Mouse (Mus musculus) kidney, adult 18-20 months (tissue): ENCODE data around the gene Pgm1.

ENCODE experiments used
- DNase-seq: peaks from one replicate; pipeline ENCODE4 v3.0.0; 2021

The Pgm1 gene

GRCm38 (mm10) chr4:99929149-99929612 lies at the start of gene Pgm1:
Gene Pgm1, plus strand, starts transcription at chr4:99929414.
- DNase-seq = peak; percentile 95

- no peak for DNase-seq
These were observed 47.3 kb upstream of the Pgm1 start for GRCm38 (mm10) chr4:99881882-99882281.

DNA sequence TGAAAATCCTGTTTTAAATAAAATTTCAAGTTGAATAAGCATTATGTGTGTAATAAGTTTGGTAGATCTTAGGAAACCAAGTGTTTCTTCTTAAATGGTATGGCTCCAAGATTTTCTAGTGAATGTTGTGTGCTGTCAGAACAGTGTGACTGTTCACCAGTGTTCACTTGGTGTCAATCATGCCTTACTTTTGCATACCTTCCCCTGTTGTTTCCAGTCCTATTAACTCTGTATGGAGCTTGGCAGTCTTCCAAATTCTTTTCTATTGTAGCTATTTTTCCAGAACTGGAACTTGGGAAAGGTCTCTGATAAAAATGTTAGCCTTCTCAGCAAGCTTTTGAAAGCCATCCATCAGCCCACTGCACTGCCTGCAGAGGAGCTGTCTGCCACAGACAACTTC lies 46.8 kb upstream of the Pgm1 start:
- no peak for DNase-seq

- no peak for DNase-seq
These were observed 15.2 kb upstream of the Pgm1 start for GRCm38 (mm10) chr4:99913894-99914451.

- no peak for DNase-seq
These were observed 2.8 kb upstream of the Pgm1 start for GRCm38 (mm10) chr4:99926380-99926779.

DNA sequence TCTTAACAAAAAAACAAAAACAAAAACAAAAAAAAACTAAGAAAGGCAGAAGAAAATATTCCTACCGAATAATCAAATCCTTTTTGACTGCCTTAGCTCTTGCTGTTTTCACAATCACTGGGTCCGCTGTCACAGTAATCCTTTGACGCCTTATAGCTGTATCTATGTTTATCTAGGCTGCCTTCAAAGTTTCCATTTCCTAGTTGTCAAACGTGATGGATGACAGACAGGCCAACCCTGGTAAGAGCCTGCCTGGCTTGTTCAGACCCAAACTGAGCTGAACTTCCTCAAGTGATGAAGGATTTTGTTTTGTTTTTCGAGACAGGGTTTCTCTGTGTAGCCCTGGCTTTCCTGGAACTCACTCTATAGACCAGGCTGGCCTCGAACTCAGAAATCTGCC lies 693 bp upstream of the Pgm1 start:
- no peak for DNase-seq

DNA sequence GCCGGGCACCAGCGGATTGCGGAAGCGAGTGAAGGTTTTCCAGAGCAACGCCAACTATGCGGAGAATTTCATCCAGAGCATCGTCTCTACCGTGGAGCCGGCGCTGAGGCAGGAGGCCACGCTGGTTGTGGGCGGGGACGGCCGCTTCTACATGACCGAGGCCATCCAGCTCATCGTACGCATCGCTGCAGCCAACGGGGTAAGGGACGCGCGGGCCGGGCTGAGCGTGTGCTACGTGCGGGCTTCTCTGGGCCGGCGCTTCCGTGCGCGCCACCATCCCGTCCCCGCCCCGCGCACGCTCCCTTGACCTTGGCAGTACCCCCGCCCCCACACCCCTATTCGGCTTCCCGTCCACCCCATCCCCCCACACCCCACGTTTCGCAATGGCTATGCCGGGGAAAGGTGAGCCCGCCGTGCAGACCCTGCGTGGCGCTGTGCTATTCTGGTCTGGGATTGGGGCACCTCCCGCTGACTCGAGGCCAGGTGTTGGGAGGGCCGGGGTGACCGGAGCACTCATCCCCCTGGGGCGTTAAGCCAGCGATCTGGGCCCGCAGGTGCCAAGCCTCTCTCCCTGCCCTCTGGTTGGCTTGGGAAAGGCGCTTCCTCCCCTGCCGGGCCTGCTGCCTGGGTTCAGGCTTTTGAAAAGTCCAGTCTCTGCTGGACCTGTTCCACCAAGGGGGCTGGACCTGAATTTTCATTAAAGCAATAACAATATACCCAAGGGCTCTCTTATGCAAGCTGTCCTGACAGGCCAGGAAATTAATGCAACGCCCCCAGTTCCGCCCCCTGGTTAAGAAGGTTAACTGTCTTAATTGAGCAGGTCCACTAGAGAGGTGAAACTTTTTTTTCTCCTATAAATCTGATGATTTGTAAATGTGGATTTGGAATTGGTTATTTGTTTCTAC lies 651 bp downstream of the Pgm1 start, which contains the start of gene Itgb3bp:
Itgb3bp (minus strand) TSS at position 201 of the 905 bp plus-strand sequence.
- DNase-seq = peak; percentile 85

DNA sequence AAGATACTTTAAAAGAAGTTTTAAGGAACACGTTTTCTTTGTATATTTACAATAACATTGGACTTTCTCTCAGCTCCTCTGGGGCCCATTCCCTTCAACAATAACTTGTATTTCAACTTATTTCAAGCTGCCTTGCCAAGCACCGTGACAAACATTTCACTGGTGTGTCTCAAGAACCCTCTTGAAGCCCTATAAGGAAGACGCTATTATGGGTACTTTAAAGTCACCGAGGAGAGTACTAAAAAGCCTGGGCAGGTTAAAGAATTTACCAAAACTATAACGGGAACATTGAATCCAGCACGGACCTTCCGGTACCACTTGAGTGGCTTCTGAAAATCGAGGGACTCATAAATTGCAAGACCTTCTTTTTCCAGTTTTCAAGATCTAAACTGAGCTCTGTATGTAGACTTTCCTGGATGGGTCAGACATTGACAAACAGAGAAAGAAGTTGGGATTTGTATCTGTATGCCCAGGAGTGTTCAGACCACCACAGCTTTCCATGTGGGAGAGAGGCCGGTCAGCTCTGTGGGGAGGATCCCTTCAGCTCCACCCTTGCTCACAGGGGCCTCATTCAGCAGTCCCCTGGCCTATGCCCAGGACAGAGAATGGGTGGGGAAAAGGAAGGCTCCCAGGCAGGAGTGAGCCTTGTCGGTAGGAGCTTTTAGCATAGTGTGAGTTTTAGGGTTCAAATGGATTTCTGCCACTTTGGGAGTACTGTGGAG lies 1.5 kb downstream of the Pgm1 start:
- no peak for DNase-seq

GRCm38 (mm10) chr4:99931240-99931580 lies 2.0 kb downstream of the Pgm1 start:
- DNase-seq = no peak

DNA sequence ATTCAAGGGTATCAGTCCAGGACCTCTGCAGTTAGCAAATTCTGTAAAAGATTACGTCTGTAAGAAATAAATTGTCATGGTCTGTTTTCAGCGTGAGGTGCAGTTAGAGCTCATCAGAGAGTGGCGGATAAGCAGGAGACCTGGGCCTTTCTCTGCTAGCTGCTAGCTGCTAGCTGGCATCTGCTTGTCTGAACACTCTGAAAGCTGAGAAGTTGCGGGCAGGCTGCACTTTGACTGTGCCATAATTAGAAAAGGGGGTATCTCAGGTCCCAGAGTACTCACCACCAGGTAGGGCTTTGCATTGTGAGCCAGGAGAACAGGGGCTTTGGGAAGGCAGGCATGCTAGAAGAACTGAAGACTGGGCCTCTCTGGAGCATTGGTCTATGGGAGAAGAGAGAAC lies 2.6 kb downstream of the Pgm1 start:
- DNase-seq = no peak

GRCm38 (mm10) chr4:99934859-99935258 lies 5.6 kb downstream of the Pgm1 start:
- no peak for DNase-seq

DNA sequence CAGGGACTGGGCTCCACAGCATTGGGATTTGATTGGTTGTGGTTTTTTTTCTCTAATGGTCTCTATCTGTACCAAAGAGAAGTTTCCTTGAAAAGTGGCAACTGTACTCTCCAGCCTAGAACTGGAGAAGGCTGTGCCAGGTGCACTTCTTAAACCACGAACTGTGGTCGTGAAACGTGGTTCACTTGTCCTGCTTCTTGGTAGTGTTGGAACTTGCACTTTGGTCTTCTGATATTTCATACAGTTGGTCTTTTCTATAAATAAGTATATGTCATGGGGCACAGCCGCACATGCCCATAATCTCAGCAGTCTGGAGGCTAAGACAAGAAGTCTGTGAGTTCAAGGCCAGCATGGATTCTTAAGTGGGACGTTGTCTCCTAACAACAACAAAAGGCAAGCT lies 7.1 kb downstream of the Pgm1 start:
- no peak for DNase-seq

DNA sequence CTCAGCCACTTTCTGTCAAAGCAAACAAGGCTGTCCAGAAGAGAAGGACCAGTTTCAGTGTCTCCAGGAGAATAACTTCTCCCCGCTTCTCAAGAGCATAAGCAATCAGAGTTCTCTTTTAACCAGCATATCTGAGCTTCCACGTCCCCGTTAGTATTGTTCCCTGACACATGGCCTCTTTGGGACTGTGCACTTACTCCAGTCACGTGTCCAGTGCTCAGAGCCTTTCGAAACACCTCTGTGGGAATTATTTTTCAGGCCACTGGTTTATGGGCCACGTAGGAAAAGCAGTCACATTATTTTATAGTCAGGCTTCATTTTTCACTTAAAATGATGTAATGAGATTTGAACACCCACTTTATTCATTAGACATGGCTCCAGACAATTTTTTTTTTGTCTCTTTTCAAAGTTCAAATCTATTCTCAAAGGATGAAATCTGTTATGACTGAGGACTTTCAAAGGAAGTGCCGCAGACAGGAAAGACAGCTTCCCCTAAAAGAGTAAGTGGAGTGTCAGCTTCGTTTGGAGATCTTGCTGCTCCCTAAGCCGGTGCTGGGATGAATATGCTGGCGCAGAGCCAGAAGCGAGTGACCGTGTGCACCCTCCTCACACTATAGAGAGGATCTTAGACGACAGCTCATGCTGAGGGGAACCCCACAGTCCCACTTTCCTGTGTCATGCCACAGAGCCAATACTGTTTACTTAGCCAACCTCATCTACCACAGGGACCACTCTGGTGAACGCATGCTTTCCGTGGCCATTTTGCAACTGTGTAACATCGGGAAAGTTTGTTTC lies 10.7 kb downstream of the Pgm1 start:
- DNase-seq = no peak

GRCm38 (mm10) chr4:99941655-99942414 lies 12.6 kb downstream of the Pgm1 start:
- DNase-seq = peak; percentile 23

GRCm38 (mm10) chr4:99944606-99945005 lies 15.4 kb downstream of the Pgm1 start:
- DNase-seq = no peak

- no peak for DNase-seq
These were observed 15.8 kb downstream of the Pgm1 start for GRCm38 (mm10) chr4:99945011-99945410.

- no peak for DNase-seq
These were observed 17.3 kb downstream of the Pgm1 start for GRCm38 (mm10) chr4:99946516-99946915.

DNA sequence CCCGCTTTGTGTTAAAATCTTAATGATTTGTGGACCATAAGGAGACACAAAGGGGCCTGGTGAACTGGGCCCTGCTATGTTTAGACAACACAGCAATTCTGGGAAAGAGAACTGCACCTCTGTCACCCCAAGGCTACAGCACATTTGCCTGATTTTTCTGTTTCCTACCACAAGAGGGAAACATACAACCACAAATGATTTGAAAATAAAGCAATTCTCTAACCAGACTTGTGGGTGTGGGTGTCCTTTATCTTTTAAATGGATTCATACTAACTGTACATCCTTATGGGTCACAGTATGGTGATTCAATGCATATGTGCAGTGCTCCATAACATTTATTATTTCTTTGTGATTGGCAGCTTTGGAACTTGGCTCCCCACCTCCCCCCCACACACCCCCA lies 18.0 kb downstream of the Pgm1 start:
- DNase-seq = no peak

DNA sequence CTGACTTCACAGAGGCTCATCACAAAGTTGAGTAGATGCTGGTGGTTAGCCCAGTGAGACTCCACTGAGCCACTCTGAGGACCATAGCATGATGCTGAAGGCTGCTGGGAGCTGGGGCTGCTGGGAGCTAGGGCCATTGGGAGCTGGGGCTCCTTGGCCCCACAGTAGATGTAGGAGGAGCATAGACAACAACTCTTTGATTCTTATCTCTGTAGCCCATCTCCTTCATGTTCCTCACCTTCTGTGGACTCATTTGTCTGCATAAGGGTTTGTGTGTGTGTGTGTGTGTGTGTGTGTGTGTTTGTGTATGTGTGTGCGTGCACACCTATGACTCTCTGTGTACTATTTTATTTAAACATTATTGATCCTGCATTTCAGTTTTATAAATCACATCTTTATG lies 18.7 kb downstream of the Pgm1 start:
- no peak for DNase-seq

DNA sequence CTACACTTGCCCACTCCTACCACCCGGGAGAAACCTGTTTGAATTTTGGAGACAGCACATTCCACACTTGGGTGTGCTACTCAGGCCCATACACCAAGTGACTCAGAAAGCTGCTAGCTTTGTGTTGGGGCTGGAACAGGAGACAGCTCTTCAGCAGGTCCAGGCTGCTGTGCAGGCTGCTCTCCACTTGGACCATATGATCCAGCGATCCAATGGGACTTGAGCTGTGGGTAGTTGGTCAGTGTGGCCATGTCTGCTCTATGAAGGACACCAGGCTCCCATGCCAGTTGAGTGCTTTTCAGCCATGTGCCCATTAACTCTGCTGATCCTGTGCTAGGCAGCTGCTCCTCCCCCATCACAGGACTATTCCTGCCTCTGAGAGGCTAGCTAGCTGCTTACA lies 24.7 kb downstream of the Pgm1 start:
- no peak for DNase-seq

- DNase-seq = no peak
These were observed 26.2 kb downstream of the Pgm1 start for GRCm38 (mm10) chr4:99955396-99955795.

- DNase-seq = no peak
These were observed 28.0 kb downstream of the Pgm1 start for GRCm38 (mm10) chr4:99957186-99957585.
